Mouse (Mus musculus): ENCODE results near the gene Slc16a13.
A peak's percentile ranks its signal among the peaks of the same experiment; 100 is the strongest.

Slc16a13 gene

GRCm38 (mm10) chr11:70230239-70230727 is 9.4 kb upstream of the Slc16a13 start:
- DNase-seq, result peak; percentile 86

- DNase-seq, result no peak
Measured at GRCm38 (mm10) chr11:70229260-70230010, 8.6 kb upstream of the Slc16a13 start, which contains the start of gene Bcl6b. Gene Bcl6b (minus strand): TSS chr11:70229798.

GRCm38 (mm10) chr11:70228828-70229227 is 8.0 kb upstream of the Slc16a13 start:
- peak; percentile 87 for DNase-seq

- no peak for DNase-seq
Measured at GRCm38 (mm10) chr11:70227661-70228245, 6.9 kb upstream of the Slc16a13 start.

GRCm38 (mm10) chr11:70227126-70227525 is 6.3 kb upstream of the Slc16a13 start:
- DNase-seq, result no peak

GRCm38 (mm10) chr11:70226602-70226890 is 5.7 kb upstream of the Slc16a13 start:
- DNase-seq, result peak; percentile 59

- peak; percentile 11 for DNase-seq
Measured at GRCm38 (mm10) chr11:70225798-70226601, 5.1 kb upstream of the Slc16a13 start.

- DNase-seq, result peak; percentile 49
Measured at GRCm38 (mm10) chr11:70223724-70224123, 2.9 kb upstream of the Slc16a13 start.

- peak; percentile 57 for DNase-seq
Measured at GRCm38 (mm10) chr11:70221603-70222500, 988 bp upstream of the Slc16a13 start.

- no peak for DNase-seq
Measured at GRCm38 (mm10) chr11:70220323-70220722, 541 bp downstream of the Slc16a13 start.

GRCm38 (mm10) chr11:70219873-70220272 is 991 bp downstream of the Slc16a13 start:
- DNase-seq, result no peak

GRCm38 (mm10) chr11:70218741-70219470 is 2.0 kb downstream of the Slc16a13 start:
- DNase-seq, result peak; percentile 53

- DNase-seq, result no peak
Measured at GRCm38 (mm10) chr11:70218039-70218438, 2.8 kb downstream of the Slc16a13 start.

- DNase-seq, result no peak
Measured at GRCm38 (mm10) chr11:70216103-70216502, 4.8 kb downstream of the Slc16a13 start.

- peak; percentile 73 for DNase-seq
Measured at GRCm38 (mm10) chr11:70215301-70215700, 5.6 kb downstream of the Slc16a13 start.

- DNase-seq, result no peak
Measured at GRCm38 (mm10) chr11:70214856-70215209, 6.0 kb downstream of the Slc16a13 start.

GRCm38 (mm10) chr11:70214191-70214855 is 6.5 kb downstream of the Slc16a13 start:
- DNase-seq, result peak; percentile 83

GRCm38 (mm10) chr11:70213736-70214135 is 7.1 kb downstream of the Slc16a13 start:
- peak; percentile 53 for DNase-seq

- DNase-seq, result peak; percentile 82
Measured at GRCm38 (mm10) chr11:70212896-70213295, 8.0 kb downstream of the Slc16a13 start.

GRCm38 (mm10) chr11:70212423-70212822 is 8.4 kb downstream of the Slc16a13 start, which contains the start of gene Slc16a11:
Gene Slc16a11 (plus strand): TSS chr11:70212752.
- DNase-seq, result peak; percentile 48

GRCm38 (mm10) chr11:70211972-70212371 is 8.9 kb downstream of the Slc16a13 start:
- no peak for DNase-seq
